Mouse (Mus musculus): ENCODE measurements around the gene Alyref. TPM values are rescaled to one million over a fixed set of nuclear protein-coding genes. Genes with fewer than 3 reads are reported as not detected.

The Alyref gene
- polyA plus RNA-seq, 1 experiment from 2014 or later = 162 TPM

- Histone ChIP-seq H3K9me3 (ENCODE audit: low read length) (no peaks in the 10 kb centered on the region), H3K36me3 (replicated peaks; ENCODE audit: insufficient read depth, low read length) (peaks cover 35% of the 10 kb centered on the region), H3K27me3 (ENCODE audit: insufficient read depth, low read length) (no peaks in the 10 kb centered on the region), H3K4me3 (ENCODE audit: low read depth, low read length) (peak within 1 kb of the TSS; percentile 76), H3K9ac (replicated peaks) (peak within 1 kb of the TSS; percentile 90), H3K27ac (ENCODE audit: low read depth) (peak within 1 kb of the TSS; percentile 94), H3K4me1 (ENCODE audit: insufficient read depth) (peaks cover 39% of the 10 kb centered on the region), H3K4me2 (ENCODE audit: low read depth, low read length) (peak within 1 kb of the TSS; percentile 90)
- peak; percentile 65 for TF ChIP-seq CTCF (IDR thresholded peaks at IDR 0.05; ENCODE audit: low read depth)
- no peak for TF ChIP-seq EP300 (IDR thresholded peaks at IDR 0.05; ENCODE audit: low read depth)
- peak; percentile 58 for ATAC-seq
- peak; percentile 90 for DNase-seq
- WGBS (ENCODE audit: insufficient replicate concordance) = 4% methylated on average over 52 of the region's 75 CpGs
Observed at GRCm38 (mm10) chr11:120581490-120582267, 16.5 kb downstream of the Alyref start, which contains the start of gene Arhgdia. Arhgdia (minus strand) TSS chr11:120581624.

- Histone ChIP-seq H3K9me3 (ENCODE audit: low read length) (no peaks in the 10 kb centered on the region), H3K27me3 (ENCODE audit: insufficient read depth, low read length) (no peaks in the 10 kb centered on the region), H3K4me1 (ENCODE audit: insufficient read depth) (peaks cover 39% of the 10 kb centered on the region), H3K27ac (ENCODE audit: low read depth) (peak overlapping the region; percentile 94), H3K4me3 (ENCODE audit: low read depth, low read length) (peak overlapping the region; percentile 76), H3K9ac (replicated peaks) (peak overlapping the region; percentile 90), H3K36me3 (replicated peaks; ENCODE audit: insufficient read depth, low read length) (peaks cover 27% of the 10 kb centered on the region), H3K4me2 (ENCODE audit: low read depth, low read length) (peak overlapping the region; percentile 90)
- ATAC-seq (peak; percentile 48), DNase-seq (peak; percentile 69)
- no peak for TF ChIP-seq EP300 (IDR thresholded peaks at IDR 0.05; ENCODE audit: low read depth)
- TF ChIP-seq CTCF (IDR thresholded peaks at IDR 0.05; ENCODE audit: low read depth) = no peak
- WGBS (ENCODE audit: insufficient replicate concordance) = under 1% methylated on average over 30 of the region's 44 CpGs
Observed at GRCm38 (mm10) chr11:120580871-120581331, 17.3 kb downstream of the Alyref start.

GRCm38 (mm10) chr11:120580190-120580589, 18.0 kb downstream of the Alyref start:
- Histone ChIP-seq H3K4me3 (ENCODE audit: low read depth, low read length) (peak overlapping the region; percentile 76), H3K27ac (ENCODE audit: low read depth) (peak overlapping the region; percentile 94), H3K9me3 (ENCODE audit: low read length) (no peaks in the 10 kb centered on the region), H3K4me1 (ENCODE audit: insufficient read depth) (peaks cover 39% of the 10 kb centered on the region), H3K4me2 (ENCODE audit: low read depth, low read length) (peak overlapping the region; percentile 90), H3K9ac (replicated peaks) (peak overlapping the region; percentile 90), H3K36me3 (replicated peaks; ENCODE audit: insufficient read depth, low read length) (peaks cover 24% of the 10 kb centered on the region), H3K27me3 (ENCODE audit: insufficient read depth, low read length) (no peaks in the 10 kb centered on the region)
- no peak for ATAC-seq
- TF ChIP-seq CTCF (IDR thresholded peaks at IDR 0.05; ENCODE audit: low read depth) = no peak; the same call in 1 of the 2 replicates
- no peak for TF ChIP-seq EP300 (IDR thresholded peaks at IDR 0.05; ENCODE audit: low read depth)
- peak; percentile 67 for DNase-seq
- 39% methylated on average over 7 of the region's 7 CpGs for WGBS (ENCODE audit: insufficient replicate concordance)

GRCm38 (mm10) chr11:120579316-120580107, 18.7 kb downstream of the Alyref start:
- peak; percentile 83 for DNase-seq
- Histone ChIP-seq H3K9ac (replicated peaks) (peak overlapping the region; percentile 90; the same call in 1 of the 2 replicates), H3K27ac (ENCODE audit: low read depth) (peak overlapping the region; percentile 94), H3K27me3 (ENCODE audit: insufficient read depth, low read length) (no peaks in the 10 kb centered on the region), H3K9me3 (ENCODE audit: low read length) (no peaks in the 10 kb centered on the region), H3K4me1 (ENCODE audit: insufficient read depth) (peaks cover 43% of the 10 kb centered on the region), H3K4me2 (ENCODE audit: low read depth, low read length) (peak overlapping the region; percentile 90), H3K36me3 (replicated peaks; ENCODE audit: insufficient read depth, low read length) (peaks cover 24% of the 10 kb centered on the region), H3K4me3 (ENCODE audit: low read depth, low read length) (peak overlapping the region; percentile 76)
- TF ChIP-seq CTCF (IDR thresholded peaks at IDR 0.05; ENCODE audit: low read depth) = peak; percentile 94
- no peak for TF ChIP-seq EP300 (IDR thresholded peaks at IDR 0.05; ENCODE audit: low read depth)
- ATAC-seq = no peak
- 50% methylated on average over 15 of the region's 15 CpGs for WGBS (ENCODE audit: insufficient replicate concordance)

- H3K9me3 ChIP-seq (ENCODE audit: low read length) = no peaks in the 10 kb centered on the region
- TF ChIP-seq CTCF (IDR thresholded peaks at IDR 0.05; ENCODE audit: low read depth) = no peak
- TF ChIP-seq EP300 (IDR thresholded peaks at IDR 0.05; ENCODE audit: low read depth) = no peak
- H3K4me1 ChIP-seq (ENCODE audit: insufficient read depth) = peaks cover 48% of the 10 kb centered on the region
- ATAC-seq = no peak
- WGBS (ENCODE audit: insufficient replicate concordance) = 81% methylated on average over 11 of the region's 11 CpGs
- H3K4me2 ChIP-seq (ENCODE audit: low read depth, low read length) = peak overlapping the region; percentile 66; the same call in 1 of the 2 replicates
- H3K27ac ChIP-seq (ENCODE audit: low read depth) = peak overlapping the region; percentile 97
- H3K27me3 ChIP-seq (ENCODE audit: insufficient read depth, low read length) = no peaks in the 10 kb centered on the region
- H3K4me3 ChIP-seq (ENCODE audit: low read depth, low read length) = no peak overlapping the region
- DNase-seq = no peak
- peak overlapping the region; percentile 59; the same call in 1 of the 2 replicates for H3K9ac ChIP-seq (replicated peaks)
- H3K36me3 ChIP-seq (replicated peaks; ENCODE audit: insufficient read depth, low read length) = peaks cover 24% of the 10 kb centered on the region
Observed at GRCm38 (mm10) chr11:120578694-120579243, 19.4 kb downstream of the Alyref start.
